Mouse (Mus musculus): ENCODE data around the gene Ick. TPM values are rescaled to one million over a fixed set of nuclear protein-coding genes. Genes with fewer than 3 reads are reported as not detected.

The Ick gene
- total and polyA plus RNA-seq, 3 experiments, result 6.1 to 16.1 TPM; not detected in 1

- TF ChIP-seq MYC (IDR thresholded peaks at IDR 0.05; ENCODE audit: low read depth, low read length) (peak; percentile 80), ZC3H11A (IDR thresholded peaks at IDR 0.05; ENCODE audit: low read depth, low read length) (no peak), ZKSCAN1 (IDR thresholded peaks at IDR 0.05; ENCODE audit: low read depth, low read length) (peak; percentile 100), BHLHE40 (IDR thresholded peaks at IDR 0.05; ENCODE audit: borderline replicate concordance, low read depth, low read length) (no peak), ZMIZ1 (IDR thresholded peaks at IDR 0.05; ENCODE audit: low read depth, low read length) (peak; percentile 89), TBP (IDR thresholded peaks at IDR 0.05; ENCODE audit: low read depth, low read length) (peak; percentile 28; the same call in 1 of the 2 replicates), CHD1 (IDR thresholded peaks at IDR 0.05; ENCODE audit: low read depth, low read length) (0 out of 2 replicates have a peak, but pooled peaks have one; percentile 18), RCOR1 (IDR thresholded peaks at IDR 0.05; ENCODE audit: low read depth, low read length) (0 out of 2 replicates have a peak, but pooled peaks have one; percentile 27), CHD2 (IDR thresholded peaks at IDR 0.05; ENCODE audit: low read length) (no peak), SMC3 (IDR thresholded peaks at IDR 0.05; ENCODE audit: low read depth, low read length) (no peak), MEF2A (IDR thresholded peaks at IDR 0.05; ENCODE audit: extremely low read depth, insufficient replicate concordance, low read depth, low read length, poor library complexity, severe bottlenecking) (no peak), MYB (IDR thresholded peaks at IDR 0.05; ENCODE audit: low read depth, low read length) (0 out of 2 replicates have a peak, but pooled peaks have one; percentile 29), POLR2AphosphoS5 (IDR thresholded peaks at IDR 0.05; ENCODE audit: borderline replicate concordance, low read depth, low read length) (no peak; the same call in none of the 2 replicates), ELF1 (IDR thresholded peaks at IDR 0.05; ENCODE audit: low read depth, low read length) (0 out of 2 replicates have a peak, but pooled peaks have one; percentile 26), MAFK (IDR thresholded peaks at IDR 0.05; ENCODE audit: borderline replicate concordance, low read depth, low read length) (no peak), ZNF384 (IDR thresholded peaks at IDR 0.05; ENCODE audit: low read depth, low read length) (no peak), SIN3A (IDR thresholded peaks at IDR 0.05; ENCODE audit: low read length) (no peak; the same call in 1 of the 2 replicates), RAD21 (IDR thresholded peaks at IDR 0.05; ENCODE audit: low read depth, low read length) (no peak), JUND (IDR thresholded peaks at IDR 0.05; ENCODE audit: low read depth, low read length) (no peak), TCF12 (IDR thresholded peaks at IDR 0.05; ENCODE audit: low read depth, low read length) (peak; percentile 75), POLR2A (IDR thresholded peaks at IDR 0.05; ENCODE audit: control insufficient read depth in 1 of 2, insufficient read depth in 1 of 2, low read depth in 1 of 2, low read length in 2 of 2, poor library complexity in 1 of 2) (peak; percentile 80 to 88; a peak in 3 of 4 replicates), TAL1 (IDR thresholded peaks at IDR 0.05; ENCODE audit: low read length) (no peak), CTCF (IDR thresholded peaks at IDR 0.05 in 2 of 3, conservative IDR thresholded peaks at IDR 0.05 in 1 of 3; ENCODE audit: control insufficient read depth in 1 of 3, insufficient read depth in 1 of 3, low read depth in 2 of 3, low read length in 3 of 3, poor library complexity in 1 of 3, severe bottlenecking in 1 of 3) (no peak), UBTF (IDR thresholded peaks at IDR 0.05; ENCODE audit: borderline replicate concordance, insufficient read depth, low read depth, low read length) (0 out of 2 replicates have a peak, but pooled peaks have one; percentile 82), ETS1 (IDR thresholded peaks at IDR 0.05; ENCODE audit: low read depth, low read length) (no peak; the same call in 1 of the 2 replicates)
Observed at GRCm38 (mm10) chr9:78107912-78108795, 838 bp upstream of the Ick start (continued).

All from MEL (cell line).